Mouse (Mus musculus) E14TG2a.4 (cell line): ENCODE measurements at regions not wholly inside any gene's neighbourhood (a gene's known extent, or its start where the extent isn't known, plus 50 kb on each side); places are given as distances from the start of the nearest gene placed in this dataset.

Experiments used
- CTCF ChIP-seq: conservative IDR thresholded peaks from 2 replicates; pipeline ENCODE4 v1.5.1; 2014; ENCODE audit warnings: low read length
- NANOG ChIP-seq: IDR thresholded peaks from 2 replicates; pipeline ENCODE4 v1.6.1; 2014; ENCODE audit warnings: borderline replicate concordance, low read length, mixed read lengths
- POU5F1 ChIP-seq: IDR thresholded peaks from 2 replicates; pipeline ENCODE4 v1.6.1; 2014; ENCODE audit warnings: low read length, borderline replicate concordance

GRCm38 (mm10) chr1:42474831-42475230 is 220.7 kb upstream of the Pou3f3 start:
- TF ChIP-seq CTCF = no peak
- no peak for TF ChIP-seq POU5F1
- TF ChIP-seq NANOG = no peak
